Mouse (Mus musculus): ENCODE data around the gene Nfia. TPM values are rescaled to one million over a fixed set of nuclear protein-coding genes. Genes with fewer than 3 reads are reported as not detected.

Nfia gene
- total RNA-seq, 2 experiments from 2014 or later, result 134 to 149 TPM

DNA sequence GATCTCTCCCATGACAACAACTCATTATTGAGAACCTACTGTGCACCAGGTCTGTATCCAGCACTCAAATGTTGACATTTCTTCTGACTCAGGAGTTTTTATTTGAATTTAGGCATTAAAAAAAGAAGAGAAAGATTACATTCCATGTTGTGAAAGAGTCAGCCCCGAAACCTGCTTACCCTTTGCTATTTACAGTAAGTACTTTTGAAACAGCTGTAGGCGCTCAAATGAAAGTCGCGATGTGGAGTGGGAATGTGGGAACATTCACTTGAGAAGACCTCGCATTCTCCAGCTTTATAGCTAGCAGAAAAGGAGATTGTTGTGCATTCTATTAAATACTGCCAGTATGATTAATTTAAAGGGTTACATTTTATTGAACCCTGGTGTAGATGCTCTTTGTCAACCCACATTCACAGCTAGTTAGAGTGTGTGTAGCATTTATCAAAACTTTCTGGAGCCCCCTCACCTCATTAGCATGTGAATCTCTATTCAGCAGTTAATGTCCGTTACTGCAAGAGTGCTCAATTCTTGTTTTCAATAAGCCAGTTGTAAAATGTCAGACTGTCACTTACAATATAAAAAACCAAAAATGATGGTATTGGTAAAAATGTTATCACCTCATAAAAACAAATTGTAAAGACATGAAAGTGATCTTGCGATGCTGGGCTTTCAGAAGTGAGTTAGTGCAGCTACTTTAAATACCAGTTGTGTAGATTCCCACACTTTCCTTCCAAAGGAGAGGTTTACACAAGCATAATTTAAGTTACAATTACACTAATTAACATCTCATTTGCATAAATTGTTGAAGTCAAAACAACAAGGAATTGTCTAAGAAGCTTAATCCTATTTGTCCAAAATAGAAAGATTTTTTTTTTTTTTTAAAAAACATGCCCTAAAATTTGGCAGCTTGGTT is 33.6 kb downstream of the Nfia start:
- intact Hi-C loops (cut with DNase I), result no loop called here

DNA sequence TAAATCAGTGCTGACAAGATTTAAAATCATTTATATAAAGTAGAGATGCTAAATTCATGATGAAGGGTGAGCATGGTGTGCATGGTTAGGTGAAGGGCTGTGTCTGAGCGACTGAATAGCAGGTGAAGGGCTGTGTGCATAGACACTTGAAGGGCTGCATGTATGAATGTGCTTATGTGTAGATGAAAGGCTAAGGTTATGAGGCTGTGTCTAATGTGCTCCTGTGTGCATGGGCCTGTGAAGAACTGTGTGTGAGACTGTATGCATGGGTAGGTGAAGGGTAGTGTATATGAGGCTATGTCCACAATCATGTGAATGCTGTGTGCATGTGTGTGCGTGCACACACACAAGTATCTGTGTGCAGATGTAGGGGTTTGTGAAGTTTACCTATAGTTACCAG is 34.4 kb downstream of the Nfia start:
- no peak for DNase-seq (ENCODE audit: low spot score)
- intact Hi-C loops (cut with DNase I), result no loop called here

More for the DNA sequence above, 33.6 kb downstream of the Nfia start:
- no peak for DNase-seq (ENCODE audit: low spot score)

DNA sequence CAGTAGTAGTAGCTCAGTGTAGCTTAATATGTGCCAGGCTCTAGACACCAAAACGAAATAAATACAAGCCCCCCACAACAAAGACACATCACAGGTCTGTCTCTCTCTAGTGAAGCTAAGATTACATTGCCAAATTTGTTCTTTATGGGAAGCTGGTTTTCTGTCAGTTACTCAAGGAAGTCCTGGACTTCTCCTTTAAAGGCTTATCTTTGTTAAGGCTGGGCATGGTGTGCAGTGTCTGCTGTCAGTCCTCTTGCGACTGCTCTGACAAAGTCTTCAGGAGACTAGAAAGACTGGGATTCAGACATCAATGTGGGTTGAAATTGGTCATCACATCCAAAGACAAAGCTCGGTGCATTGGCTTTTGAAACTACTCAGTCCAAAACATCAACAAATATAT is 36.4 kb downstream of the Nfia start:
- intact Hi-C loops (cut with DNase I), result no loop called here
- no peak for DNase-seq (ENCODE audit: low spot score)

DNA sequence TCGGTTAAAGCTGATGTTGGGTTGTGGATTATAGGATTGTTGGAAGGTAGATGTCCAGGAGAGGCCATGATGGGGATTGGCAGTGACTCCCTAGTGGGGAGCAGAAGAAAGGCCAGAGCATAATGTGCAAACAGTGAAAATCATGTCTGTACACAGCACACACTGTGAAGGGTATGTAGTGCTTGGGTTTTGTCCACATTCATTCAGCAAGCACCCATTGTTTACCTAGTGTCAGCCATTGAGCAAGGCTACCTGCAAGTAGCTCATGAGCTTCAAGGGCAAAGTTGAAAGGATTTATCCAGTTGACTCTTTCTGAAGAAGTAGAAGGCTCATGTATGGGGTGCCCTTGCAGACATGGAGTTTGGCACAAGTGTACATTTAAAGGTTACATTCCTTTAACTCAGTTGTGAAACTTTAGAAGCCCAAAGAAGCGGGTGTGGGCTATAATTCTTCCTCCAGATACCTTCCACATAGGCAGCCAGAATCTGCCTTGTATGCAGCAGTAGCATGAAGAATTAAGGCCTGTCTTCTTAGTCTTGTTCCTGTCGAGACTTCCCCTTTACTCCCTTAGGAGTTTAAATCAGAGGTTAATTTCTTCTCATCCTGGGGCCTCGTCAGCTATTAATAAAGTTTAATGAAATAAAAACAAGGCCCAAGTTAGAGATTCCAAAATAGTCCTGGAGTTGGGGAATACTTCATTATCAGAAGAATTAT is 37.2 kb downstream of the Nfia start:
- no peak for DNase-seq (ENCODE audit: low spot score)

DNA sequence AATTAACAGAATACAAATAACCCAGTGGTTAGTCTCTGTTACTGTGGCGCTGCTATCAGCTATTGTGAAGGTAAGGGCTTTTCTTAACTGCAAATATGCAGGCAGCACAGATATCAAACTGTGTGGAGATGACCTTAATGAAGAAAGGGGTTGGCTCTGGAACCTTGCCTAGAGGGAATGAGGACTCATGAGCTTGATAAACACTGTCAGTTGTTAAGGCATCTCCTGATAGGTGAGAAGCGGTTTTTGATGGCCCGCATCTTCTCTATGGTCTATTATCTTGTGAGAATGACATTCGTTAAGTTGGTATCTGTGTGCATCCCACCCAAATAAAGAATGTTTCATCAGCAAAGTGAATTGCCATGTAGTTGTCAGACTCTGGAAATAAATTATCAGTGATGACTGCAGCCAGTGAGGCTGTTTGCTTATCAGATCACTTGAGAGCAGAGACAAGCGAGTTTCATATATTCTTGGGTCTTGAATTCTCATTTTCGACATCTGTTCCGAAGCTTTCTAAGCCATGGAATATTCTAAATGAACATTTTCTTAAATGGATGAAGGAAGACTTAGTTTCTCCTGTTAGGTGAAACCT is 37.9 kb downstream of the Nfia start:
- DNase-seq (ENCODE audit: low spot score), result no peak

More for the DNA sequence above, 37.2 kb downstream of the Nfia start:
- intact Hi-C loops (cut with DNase I), result no loop called here

DNA sequence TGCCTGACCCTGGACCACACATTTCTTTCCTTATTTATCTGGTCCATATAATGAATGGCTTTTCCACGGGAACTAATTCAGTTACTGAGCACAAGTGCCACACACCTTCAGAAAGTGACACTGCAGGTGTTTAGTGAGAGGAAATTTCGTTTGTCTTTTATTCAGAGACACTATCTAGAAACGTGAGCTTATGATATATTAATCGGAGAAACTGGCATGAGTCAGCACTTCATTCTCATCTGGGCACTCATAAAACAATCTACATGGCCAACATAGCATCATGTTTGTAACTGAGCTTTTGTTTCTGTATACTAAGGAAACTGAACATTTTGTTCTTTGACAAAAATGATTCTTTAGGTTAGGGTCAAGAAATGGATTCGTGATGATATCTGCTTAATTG is 40.5 kb downstream of the Nfia start:
- DNase-seq (ENCODE audit: low spot score), result no peak
- intact Hi-C loops (cut with DNase I), result no loop called here

More for the DNA sequence above, 37.9 kb downstream of the Nfia start:
- intact Hi-C loops (cut with DNase I), result no loop called here

DNA sequence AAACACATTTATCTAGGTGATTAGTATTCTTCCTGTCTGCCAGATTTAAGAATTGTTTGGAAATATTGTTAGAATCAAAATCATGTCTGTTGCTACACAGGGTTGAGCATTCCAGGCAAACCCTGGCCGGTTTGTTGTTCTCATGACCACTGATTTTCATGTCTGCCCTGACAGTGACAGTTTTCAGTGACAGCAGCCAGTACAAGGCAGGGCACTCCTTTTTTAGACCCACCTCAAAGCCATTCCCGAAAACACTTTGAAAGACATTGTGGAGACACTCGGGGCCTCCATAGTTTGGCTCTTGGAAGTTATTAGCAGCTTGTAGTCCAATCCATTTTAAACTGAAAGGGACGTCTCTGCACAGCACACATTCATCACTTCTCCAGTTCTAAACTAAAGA is 41.5 kb downstream of the Nfia start:
- intact Hi-C loops (cut with DNase I), result no loop called here
- no peak for DNase-seq (ENCODE audit: low spot score)

DNA sequence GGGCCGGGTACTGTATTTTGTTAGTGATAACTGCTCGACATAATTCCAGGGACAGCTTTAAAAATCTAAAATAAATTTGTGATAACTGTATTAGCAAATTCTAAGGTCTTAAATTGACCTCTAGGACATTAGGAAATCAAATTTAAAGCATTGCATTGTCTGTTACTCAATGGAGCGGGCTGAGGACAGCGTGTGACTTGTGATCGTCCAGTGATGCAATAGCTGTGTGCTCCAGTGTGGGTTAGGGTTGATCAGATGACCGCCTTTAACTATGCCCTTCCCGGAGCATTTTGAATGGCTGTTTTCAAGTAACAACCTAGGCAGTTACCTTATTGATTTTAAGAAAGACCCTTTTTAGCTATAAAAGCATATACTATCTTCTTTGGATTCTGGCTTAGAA is 42.0 kb downstream of the Nfia start:
- intact Hi-C loops (cut with DNase I), result no loop called here
- DNase-seq (ENCODE audit: low spot score), result no peak

DNA sequence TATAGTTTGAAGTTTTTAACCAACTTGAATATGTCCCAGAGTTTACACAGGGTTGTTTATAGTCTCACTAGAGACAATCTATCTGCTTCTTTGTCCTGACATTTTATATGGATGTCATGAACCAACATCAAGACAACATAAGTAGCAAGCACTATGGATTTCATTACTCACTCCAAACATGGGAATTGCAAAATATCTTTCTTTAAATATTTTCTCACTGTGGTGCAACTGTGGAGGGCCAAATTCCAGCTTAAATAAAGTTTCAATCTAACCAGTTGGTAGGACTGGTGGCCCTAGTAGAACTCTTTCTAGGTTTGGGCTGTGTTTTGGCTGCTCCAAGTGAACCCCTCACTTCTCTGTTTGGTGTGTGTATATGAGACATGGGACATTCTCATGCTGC is 43.5 kb downstream of the Nfia start:
- DNase-seq (ENCODE audit: low spot score), result no peak
- intact Hi-C loops (cut with DNase I), result loop anchor here (5.0 kb wide), 1 partner anchor 39 kb away; the partner anchor contains the start of gene E130114P18Rik

DNA sequence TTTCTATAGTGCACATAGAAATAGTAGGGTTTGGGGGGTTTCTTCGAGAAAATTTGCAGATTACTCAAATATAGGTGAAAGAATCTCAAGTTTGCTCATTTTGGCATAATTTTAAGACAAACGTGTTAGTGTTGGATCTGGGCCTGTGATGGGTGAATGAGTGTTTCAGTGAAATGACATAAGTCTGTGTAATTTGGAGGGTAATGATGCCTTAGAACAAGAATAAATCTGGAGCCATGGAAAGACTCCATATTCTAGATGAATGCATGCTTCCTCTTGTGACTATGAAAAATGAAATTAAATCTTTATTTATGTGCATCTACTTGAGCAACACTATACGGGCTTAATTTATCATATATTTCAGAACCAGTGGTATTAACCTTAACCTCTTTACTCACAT is 44.2 kb downstream of the Nfia start:
- DNase-seq (ENCODE audit: low spot score), result no peak
- intact Hi-C loops (cut with DNase I), result loop anchor here (5.0 kb wide), 1 partner anchor 39 kb away; the partner anchor contains the start of gene E130114P18Rik

DNA sequence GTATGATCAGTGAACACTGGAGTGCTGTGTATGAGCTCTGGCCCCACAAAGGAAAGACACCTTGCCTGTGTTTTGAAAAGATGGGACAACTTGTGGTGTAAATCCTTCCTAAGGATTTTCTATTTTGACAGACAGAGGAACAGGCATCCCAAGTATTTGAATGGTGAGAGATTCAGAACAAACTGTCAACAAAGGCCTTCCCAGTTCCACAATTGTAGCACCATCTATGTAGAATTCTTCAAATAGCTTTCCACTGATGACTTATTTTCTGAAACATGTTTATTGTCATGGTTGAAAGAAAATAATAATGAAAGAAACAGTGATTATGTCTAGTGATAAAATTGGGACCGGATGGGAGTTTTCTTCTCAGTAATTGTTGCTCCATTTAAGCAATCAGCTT is 45.2 kb downstream of the Nfia start:
- intact Hi-C loops (cut with DNase I), result loop anchor here (5.0 kb wide), 1 partner anchor 40 kb away; the partner anchor contains the start of gene E130114P18Rik
- DNase-seq (ENCODE audit: low spot score), result no peak

DNA sequence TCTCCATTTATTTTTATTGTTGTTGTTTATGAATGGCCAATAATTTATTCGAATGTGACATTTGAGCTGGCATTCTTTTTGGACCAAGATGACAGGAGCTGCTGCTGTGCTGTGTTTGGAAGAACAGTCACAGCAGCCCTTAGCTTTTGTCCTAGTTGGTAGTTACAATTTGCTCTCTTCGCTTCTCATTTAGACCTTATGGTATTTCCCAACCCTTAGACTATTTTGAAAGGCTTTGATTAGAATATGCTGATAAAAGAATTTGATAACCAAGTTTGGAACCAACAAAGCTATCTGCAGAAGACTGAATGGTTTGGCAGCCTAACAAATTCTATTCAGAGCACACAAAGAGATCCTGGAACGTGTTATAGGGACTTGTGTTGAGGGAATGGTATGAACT is 46.0 kb downstream of the Nfia start:
- intact Hi-C loops (cut with DNase I), result loop anchor here (5.0 kb wide), 1 partner anchor 41 kb away; the partner anchor contains the start of gene E130114P18Rik
- DNase-seq (ENCODE audit: low spot score), result no peak

DNA sequence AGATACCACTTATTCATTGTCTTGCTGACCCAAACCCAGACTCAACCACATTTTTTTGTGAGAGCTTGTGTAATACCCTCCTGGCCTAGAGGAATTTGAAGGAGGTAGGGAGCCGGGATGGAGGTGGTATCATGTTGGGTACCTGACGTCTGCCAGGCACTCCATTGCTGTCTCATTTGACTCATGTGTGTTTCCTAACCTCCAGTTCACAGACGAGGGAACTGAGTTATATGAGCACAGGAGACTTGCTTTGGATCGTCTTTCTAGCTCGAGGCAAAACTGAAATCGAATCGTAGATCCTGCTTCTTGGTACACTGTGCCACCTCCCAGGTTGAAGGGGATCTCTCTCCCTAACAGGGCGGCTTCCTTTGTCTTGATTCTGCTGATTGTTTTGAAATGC is 46.6 kb downstream of the Nfia start:
- intact Hi-C loops (cut with DNase I), result loop anchor here (5.0 kb wide), 1 partner anchor 42 kb away; the partner anchor contains the start of gene E130114P18Rik

DNA sequence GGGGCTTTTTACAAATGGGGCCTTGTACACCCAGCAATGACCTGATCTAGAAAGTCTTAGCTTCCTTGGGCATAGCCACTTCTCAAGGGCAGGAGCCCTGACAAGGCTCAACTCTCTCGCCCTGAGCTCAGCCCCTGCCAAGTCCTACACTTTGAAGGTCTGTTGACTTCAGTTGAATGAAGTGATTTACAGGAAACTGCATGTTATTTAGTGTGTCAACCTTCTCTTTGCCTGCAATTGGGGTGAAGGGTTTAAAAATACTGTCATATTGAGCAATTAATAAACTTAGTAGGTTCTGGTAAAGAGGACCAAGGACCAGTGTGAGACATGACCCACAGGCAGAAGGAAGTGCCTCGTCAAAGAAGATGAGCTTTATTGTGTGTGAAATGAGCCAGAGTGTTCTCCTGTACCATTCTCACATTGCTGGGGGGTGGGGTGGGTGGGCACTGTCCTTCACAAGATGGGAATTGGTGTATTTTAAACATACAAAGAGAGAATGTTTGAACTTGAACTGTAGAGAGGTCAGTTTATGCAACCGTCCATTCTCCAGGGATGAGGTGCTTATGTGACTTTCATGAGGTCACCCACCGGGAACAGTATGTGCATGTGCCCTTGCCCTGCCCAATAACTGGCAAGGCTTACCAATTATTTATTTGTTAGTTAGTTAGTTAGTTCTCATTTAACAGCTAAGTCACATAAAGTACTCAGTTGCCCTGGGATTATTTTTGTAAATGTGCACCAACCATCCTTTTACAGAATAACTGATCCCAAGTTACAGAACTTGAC is 48.1 kb downstream of the Nfia start:
- no peak for DNase-seq (ENCODE audit: low spot score)
- intact Hi-C loops (cut with DNase I), result loop anchor here (5.0 kb wide), 1 partner anchor 37 kb away; no protein-coding TSS in a partner anchor

More for the DNA sequence above, 46.6 kb downstream of the Nfia start:
- no peak for DNase-seq (ENCODE audit: low spot score)

DNA sequence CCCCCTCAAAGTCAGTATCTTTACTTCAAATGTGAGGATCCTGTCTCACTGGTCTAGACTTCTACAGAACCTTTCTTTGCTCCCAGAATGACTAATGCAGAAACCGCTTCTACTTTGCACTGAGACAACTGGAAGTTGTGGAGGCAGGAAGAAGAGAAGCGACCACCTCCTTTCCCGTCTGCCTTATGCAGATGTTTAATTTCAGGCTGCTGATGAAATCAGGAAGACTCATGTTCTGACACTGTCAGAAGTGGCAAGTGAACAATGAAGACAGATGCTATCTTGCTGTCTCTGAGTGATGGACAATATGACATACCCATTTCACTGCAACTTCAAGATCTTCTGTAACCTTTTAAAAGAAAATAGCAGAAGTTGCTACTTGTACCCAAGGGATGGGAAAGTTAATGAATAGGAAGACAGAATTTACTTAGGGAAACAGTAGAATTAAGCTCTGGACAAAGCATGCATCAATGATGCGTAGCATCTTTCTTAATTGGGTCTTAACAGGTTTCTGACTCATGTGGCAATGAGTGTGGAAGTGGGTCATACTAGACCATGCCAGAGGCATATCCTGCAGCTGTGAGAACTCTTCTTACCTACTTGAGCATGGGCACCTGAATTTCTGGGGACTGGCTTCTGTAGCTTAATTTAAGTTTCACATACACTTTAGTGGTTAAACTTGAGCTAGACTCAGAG is 49.2 kb downstream of the Nfia start:
- intact Hi-C loops (cut with DNase I), result loop anchor here (5.0 kb wide), 1 partner anchor 36 kb away; no protein-coding TSS in a partner anchor
- DNase-seq (ENCODE audit: low spot score), result no peak

DNA sequence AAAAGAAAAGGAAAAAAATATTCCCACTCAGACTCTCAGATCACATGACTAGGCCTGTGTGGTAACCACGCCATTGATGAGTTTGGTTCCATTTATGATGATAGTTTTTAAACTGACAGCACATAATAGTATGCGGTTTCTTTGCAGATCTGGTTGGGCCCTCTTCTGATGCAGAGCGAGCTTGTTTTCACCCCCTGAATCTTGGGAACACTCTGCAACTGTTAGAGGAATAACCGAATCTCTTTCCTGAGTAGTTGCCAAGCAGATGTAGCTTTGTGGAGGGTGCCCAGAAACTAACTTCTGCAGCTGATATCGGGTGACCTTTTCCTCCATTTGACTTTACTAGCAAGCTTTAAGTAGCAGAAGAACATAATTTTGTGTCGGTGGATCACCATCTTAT is 51.0 kb downstream of the Nfia start:
- no peak for DNase-seq (ENCODE audit: low spot score)
- intact Hi-C loops (cut with DNase I), result loop anchor here (5.0 kb wide), 1 partner anchor 34 kb away; no protein-coding TSS in a partner anchor

DNA sequence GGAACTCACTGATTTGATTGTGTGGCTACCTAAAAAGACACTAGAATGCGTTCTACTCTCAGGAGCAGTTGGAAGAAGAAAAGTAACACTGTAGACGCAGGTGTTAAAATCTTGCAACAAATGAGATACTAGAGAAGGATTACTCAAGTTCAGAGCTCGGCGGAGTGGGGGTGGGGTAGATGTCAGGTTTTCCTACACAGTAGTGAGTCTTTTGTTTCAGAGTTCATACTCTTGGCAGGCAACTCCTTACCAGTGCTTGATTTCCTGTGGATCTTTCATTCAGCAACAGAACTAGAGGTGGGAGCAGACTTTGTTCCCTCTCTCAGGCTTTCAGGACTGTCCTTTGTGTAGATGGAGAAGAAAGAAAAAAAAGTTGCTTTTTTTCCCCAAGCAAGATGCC is 51.9 kb downstream of the Nfia start:
- intact Hi-C loops (cut with DNase I), result loop anchor here (5.0 kb wide), 1 partner anchor 33 kb away; no protein-coding TSS in a partner anchor
- no peak for DNase-seq (ENCODE audit: low spot score)

DNA sequence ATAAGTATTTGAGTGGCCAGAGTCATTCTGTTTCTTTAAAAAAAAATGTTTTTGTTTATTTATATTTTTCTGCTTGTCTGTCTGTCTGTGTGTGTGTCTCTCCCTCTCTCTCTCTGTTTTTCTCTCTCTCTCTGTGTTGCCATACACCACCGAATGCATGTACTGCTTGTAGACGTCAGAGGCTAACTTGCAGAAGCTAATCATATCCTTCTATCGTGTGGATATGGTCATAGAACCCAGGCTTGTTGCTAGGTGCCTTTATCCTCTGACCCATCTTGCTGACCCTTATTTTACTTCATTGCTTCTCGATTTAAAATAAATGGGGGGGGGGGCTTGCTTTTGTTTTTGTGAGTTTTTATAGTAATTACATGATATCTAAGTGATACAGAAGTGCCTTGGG is 52.9 kb downstream of the Nfia start:
- intact Hi-C loops (cut with DNase I), result no loop called here
- no peak for DNase-seq (ENCODE audit: low spot score)

DNA sequence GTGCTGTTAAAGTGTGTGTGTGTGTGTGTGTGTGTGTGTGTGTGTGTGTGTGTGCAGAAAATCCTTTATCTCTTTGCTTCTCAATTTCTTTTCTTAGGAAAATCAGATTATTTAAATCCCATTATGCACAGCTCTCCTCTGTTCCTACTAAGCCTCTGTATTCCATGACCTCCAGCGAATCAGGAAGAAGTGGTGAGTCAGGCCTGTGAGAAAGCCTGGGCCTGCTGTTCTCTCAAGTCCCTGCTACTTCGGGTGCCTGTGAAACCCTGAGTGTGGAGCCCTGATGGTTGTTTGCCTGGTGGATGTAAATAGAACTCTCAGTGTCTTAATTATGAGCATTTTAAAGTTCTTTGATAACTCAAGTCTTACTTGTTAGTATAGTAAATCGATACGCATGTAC is 53.3 kb downstream of the Nfia start:
- intact Hi-C loops (cut with DNase I), result no loop called here
- no peak for DNase-seq (ENCODE audit: low spot score)

All from heart, postnatal 25 days (tissue).